Mouse (Mus musculus): Measurements from ENCODE around the gene Mad2l1bp.

The Mad2l1bp gene

DNA sequence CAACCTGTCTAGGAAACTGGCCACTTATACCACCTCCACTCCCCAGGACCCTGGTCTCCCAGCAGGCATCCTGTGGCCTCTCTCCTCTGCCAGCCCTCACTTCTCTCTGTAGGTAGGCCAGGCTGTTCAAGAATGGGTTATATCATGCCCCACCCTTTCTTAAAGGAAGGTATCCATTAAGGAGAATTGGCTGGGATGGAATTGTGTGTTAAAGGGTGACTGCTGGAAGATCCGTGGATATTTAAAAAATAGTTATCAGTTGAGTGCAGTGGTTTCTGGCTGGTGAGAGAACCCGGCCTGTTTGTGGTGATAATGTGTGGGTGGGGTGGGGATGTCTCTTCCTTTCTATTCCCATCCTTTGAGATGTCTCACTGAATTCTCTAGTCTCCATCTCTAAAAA lies 5.9 kb upstream of the Mad2l1bp start:
- intact Hi-C loops (cut with DNase I): no loop called here

- intact Hi-C loops (cut with DNase I): no loop called here
Measured at GRCm38 (mm10) chr17:46157131-46157530, 3.8 kb upstream of the Mad2l1bp start.

DNA sequence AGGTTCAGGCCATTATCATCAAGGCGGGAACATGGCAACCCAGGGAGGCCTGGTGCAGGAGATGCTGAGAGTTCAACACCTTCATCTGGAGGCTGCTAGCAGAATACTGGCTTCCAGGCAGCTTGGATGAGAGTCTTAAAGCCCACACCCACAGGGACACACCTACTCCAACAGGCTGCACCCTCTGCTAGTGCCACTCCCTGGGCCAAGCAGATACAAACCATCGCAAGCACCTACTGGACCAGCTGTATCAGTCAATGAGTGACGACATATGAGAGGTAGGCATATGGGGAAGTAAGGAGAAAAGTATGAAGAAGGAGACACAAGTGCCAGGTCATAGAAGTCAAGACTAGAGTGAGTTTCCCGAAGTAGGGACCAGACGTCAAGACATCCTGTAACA lies 3.3 kb upstream of the Mad2l1bp start:
- intact Hi-C loops (cut with DNase I): no loop called here

GRCm38 (mm10) chr17:46154336-46154735 lies 983 bp upstream of the Mad2l1bp start:
- intact Hi-C loops (cut with DNase I): no loop called here

GRCm38 (mm10) chr17:46143578-46144423 lies 9.6 kb downstream of the Mad2l1bp start, which contains the start of gene Rsph9:
TSS of gene Rsph9 (minus strand) at chr17:46144216.
- intact Hi-C loops (cut with DNase I): no loop called here

DNA sequence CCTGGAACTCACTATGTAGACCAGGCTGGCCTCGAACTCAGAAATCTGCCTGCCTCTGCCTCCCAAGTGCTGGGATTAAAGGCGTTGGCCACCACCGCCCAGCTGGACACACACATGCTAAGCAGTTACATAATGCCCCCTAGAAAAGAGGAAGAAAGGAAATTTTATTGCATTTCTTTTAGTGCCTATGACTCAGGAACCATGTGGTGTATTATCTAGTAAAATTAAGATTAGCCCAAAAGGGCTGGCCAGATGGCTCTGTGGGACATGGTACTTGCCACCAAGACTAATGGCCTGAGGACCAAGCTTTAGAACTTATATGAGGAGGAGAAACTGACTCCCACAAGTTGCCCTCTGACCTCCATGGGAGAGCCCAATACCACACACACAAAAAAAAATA lies 13.5 kb downstream of the Mad2l1bp start:
- intact Hi-C loops (cut with DNase I): no loop called here

GRCm38 (mm10) chr17:46138563-46139236 lies 14.7 kb downstream of the Mad2l1bp start:
- intact Hi-C loops (cut with DNase I): no loop called here

DNA sequence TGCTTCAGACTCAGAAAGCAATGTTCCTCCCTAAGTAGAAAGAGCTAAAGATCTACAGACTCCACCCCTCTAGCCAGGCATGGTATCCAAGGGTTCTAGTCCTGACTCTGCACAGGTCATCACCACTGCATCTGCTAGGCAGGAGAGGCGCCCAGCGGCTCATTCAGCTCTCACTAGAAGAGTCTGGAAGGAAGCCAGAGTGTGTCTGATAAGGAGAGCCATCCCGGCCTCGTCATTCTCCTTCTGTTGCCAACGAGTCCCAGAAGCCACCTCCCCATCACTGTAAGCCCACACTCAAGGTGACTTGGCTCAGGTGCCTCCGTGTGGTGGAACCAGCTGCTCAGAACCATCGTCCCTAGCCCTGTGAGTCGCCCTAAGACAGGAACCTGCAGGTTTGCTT lies 20.5 kb downstream of the Mad2l1bp start:
- intact Hi-C loops (cut with DNase I): loop anchor here (2.0 to 5.0 kb wide), 3 partner anchors 92 to 401 kb away; partner anchors contain the start of gene 1600014C23Rik

DNA sequence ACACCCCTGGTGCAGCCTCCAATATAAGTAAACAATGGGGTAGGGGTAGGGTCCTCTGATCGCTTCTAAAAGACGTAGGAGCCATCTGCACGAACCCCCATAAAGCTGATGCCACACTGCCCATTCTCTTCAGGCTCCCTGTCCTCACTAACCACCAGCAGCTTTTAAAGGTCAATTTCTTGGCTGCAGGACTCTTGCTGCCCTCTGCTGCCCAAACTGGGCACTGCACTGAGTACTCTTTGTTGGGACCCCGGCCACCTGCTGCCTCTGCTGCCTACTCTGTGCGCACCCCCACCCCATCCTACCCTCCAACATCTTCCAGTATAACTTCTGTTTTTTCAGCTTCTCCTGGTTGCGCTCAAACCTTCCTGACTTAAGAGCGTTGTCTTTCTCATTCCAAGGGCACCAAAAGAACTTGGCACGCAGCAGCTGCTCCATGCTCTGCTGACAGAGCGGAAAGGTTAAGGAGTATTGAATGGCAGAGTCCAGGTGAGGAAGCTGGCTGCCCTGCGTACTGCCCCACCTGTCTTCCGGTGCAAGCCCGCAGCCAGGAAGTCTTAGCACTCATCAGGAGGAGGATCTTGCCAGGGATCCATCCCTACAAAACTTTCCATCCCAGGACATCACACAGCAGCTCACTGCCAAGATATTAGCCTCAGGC lies 21.2 kb downstream of the Mad2l1bp start:
- intact Hi-C loops (cut with DNase I): loop anchor here (2.0 to 5.0 kb wide), 3 partner anchors 91 to 400 kb away; partner anchors contain the start of gene 1600014C23Rik

DNA sequence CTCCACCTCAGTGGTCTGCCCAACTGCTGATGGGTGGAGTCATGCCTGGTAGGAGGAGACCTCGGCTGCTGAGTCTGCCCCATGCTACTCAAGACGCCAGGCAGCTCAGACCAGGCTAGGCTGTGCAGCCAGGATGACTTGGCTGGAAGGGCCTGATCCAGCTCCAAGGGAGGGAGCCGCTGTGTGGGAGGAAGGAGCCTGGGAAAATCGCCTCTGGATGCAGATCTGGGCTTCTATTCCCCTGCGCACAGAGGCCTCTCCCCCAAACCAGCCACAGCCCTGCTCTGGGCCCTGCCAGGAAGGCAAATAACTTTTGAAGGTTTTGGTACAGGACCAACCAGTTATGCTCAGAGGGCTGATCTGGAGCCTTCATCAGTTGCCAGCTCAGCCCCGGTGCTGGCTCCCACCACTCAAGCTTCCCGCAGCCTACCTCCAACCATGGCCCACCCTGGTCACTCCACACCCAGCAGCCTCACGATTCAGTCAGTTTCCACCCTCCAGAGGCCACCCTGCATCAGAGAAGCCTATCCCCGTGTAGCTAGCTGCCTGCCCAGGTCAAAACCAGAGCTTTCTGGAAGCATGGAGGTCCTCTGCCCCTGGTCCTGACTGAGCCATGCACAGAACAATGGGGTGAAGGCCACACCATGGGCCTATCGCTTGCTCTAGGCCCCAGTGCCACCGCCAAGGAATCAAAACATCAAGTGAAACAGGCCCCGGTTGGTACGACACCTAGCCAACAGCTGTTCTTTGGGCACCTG lies 23.4 kb downstream of the Mad2l1bp start:
- intact Hi-C loops (cut with DNase I): loop anchor here (5.0 to 10.0 kb wide), 3 partner anchors 173 to 398 kb away; partner anchors contain the start of gene 1600014C23Rik

GRCm38 (mm10) chr17:46127814-46128493 lies 25.4 kb downstream of the Mad2l1bp start:
- intact Hi-C loops (cut with DNase I): loop anchor here (10.0 kb wide), 1 partner anchor 283 kb away; no protein-coding TSS in a partner anchor

GRCm38 (mm10) chr17:46126608-46127007 lies 26.7 kb downstream of the Mad2l1bp start:
- intact Hi-C loops (cut with DNase I): loop anchor here (10.0 kb wide), 1 partner anchor 282 kb away; no protein-coding TSS in a partner anchor

- intact Hi-C loops (cut with DNase I): loop anchor here (10.0 kb wide), 1 partner anchor 279 kb away; no protein-coding TSS in a partner anchor
Measured at GRCm38 (mm10) chr17:46123953-46124700, 29.2 kb downstream of the Mad2l1bp start.

- intact Hi-C loops (cut with DNase I): loop anchor here (10.0 kb wide), 1 partner anchor 278 kb away; no protein-coding TSS in a partner anchor
Measured at GRCm38 (mm10) chr17:46123285-46123684, 30.1 kb downstream of the Mad2l1bp start.

DNA sequence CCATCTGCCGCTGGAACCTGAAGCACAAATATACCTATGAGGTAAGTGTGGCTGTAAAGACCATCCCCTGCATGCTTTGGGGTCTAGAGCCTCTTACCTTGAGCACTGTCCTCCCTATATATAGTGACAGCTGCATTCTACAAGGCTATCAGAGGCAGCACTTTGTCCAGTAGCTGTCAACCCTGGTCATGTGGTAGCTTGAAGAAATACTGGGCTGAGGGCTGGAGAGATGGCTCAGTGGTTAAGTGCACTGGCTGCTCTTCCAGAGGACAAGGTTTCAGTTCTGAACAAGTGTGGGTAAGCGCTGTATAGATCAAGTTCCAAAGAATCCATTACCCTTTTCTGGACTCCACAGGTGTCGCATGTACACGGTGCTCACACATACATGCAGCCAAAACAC lies 30.6 kb downstream of the Mad2l1bp start:
- intact Hi-C loops (cut with DNase I): loop anchor here (10.0 kb wide), 1 partner anchor 278 kb away; no protein-coding TSS in a partner anchor

DNA sequence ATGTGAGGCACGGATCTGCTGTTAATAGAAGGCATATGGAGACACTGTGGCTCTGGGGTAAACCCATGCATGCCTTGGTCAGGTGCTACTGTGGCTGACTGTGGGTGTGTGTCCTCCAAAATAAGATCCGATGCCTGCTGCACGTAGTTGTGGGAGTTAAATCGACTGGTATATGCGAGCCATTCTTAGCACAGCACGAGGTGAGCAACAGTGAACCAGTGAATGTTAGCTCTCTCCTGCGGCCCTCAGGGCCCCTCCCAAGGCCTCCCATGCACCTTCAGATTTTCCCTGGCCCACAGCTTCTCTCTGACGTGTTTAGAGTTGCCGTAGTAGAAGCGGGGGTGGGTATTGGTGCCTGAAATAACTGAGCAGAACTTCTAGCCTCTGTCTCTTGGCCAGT lies 33.7 kb downstream of the Mad2l1bp start:
- intact Hi-C loops (cut with DNase I): loop anchor here (10.0 kb wide), 1 partner anchor 275 kb away; no protein-coding TSS in a partner anchor

GRCm38 (mm10) chr17:46118423-46118850 lies 34.9 kb downstream of the Mad2l1bp start:
- intact Hi-C loops (cut with DNase I): no loop called here

- intact Hi-C loops (cut with DNase I): no loop called here
Measured at GRCm38 (mm10) chr17:46117623-46118422, 35.5 kb downstream of the Mad2l1bp start.
